Mouse (Mus musculus) right cerebral cortex, postnatal 14 days (tissue): ENCODE results near the gene Gm10376.
"Not testable (repeated sequence)": the region's sequence is repeated elsewhere in the genome, so short reads cannot be mapped to it uniquely, and the experiment has no call there.

ENCODE experiments used
- DNase-seq: peaks from one replicate; pipeline ENCODE4 v3.0.0; 2022

Gene Gm10376

DNA sequence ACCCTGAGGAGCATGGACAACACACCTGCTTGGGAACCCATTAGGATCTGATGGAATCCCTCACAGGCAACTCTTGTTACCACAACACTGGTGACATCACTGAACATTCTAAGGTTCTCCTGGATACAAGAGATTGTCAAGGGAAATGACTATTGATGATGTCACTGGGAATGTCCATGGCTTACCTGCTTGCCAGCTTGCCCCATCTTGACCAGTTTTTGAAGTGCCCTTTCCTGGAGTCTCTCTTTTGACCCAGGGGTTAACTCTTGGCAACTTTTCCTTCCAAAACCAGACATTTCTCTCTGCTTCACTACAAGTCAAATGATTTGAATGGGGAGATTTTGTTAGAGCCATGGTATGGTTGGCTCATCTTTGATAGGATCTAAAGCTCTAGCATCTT is at the start of gene Gm10376:
Gene Gm10376, minus strand, starts transcription at position 101 of the 400 bp plus-strand sequence.
- DNase-seq = not testable (repeated sequence)

DNA sequence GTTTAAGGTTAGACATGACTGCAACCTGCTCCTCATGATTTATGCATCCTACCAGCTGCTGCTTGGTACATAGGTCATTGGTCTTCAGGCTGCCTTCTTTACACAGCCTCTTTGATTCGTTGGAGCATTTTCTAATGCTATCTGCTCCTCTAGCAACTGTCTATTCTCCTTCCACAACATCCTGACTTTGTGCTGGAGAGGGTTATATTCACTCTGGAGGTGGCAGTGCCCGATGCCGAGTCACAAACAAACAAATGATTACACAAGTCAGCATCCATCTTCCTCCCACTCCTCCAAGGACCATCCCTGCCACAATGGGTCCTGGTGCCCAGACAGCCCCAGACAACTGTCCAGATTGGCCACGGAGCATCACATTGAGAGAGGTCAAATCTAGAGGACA is 44.8 kb upstream of the Gm10376 start:
- not testable (repeated sequence) for DNase-seq

DNA sequence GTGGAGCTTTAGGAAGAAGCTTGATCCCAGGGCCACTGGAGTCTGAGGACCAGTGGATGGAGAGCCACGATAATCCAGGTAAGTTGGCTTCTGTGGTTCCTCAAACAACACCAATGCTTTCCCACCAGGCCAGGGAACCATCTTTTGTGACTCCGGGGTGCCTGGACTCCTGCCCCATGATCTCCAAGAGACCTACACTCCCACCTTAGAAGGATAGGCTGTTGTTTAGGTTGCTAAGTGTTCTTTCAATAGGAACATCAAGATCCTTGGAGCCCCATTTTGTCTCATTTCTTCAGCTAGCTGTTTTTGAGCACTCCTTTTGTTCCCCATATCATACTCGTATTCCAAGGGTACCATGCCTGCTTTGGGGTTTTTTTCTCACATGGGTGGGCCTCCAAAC is 42.6 kb upstream of the Gm10376 start:
- DNase-seq = not testable (repeated sequence)

DNA sequence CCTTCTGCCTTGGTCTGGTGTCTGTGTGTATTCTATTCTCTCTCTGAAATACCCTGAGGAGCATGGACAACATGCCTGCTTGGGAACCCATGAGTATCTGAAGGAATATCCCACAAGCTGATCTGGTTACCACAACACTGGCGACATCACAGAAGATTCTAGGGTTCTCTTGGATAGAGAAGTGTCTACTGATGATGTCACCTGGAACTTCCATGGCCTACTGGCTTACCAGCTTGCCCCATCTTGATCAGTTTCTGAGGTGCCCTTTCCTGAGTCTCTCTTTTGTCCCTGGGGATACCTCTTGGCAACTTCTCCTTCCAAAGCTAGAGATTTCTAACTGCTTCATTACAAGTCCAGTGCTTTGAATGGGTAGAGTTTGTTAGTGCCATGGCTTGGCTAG is 21.9 kb downstream of the Gm10376 start, which contains the start of gene Gm8082:
Gene Gm8082, minus strand, starts transcription at position 101 of the 400 bp plus-strand sequence.
- DNase-seq = not testable (repeated sequence)
